Mouse (Mus musculus): ENCODE data around the gene Zdhhc8. TPM values are rescaled to one million over a fixed set of nuclear protein-coding genes. Genes with fewer than 3 reads are reported as not detected.

Gene Zdhhc8
- polyA plus RNA-seq, 1 experiment from 2014 or later, result 11.5 TPM

DNA sequence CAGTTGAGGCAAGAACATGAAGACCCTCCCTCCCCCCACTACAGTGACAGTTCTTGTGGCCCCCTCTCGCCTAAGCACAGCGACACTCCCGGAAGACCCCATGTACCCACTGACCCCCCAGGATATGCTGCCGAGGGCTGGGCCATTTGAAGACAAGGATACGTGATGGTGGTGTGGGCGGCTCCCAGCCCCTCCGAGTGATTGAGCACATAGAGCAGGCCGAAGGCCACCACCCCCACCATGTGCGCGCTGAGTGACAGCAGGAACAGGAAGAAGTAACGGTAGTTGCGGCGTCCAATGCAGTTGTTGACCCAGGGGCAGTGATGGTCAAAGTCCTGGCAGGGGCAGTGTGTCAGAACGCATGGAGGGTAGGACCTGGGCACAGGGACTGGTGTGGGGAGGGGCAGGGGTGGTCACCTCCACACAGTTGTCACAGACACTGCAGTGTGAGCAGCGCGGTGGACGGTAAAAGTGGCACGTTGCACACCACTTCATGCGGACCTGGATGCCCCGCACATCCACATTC, 7.0 kb downstream of the Zdhhc8 start:
- no peak for ATAC-seq
- 93% methylated on average over 20 of the region's 20 CpGs for WGBS
- H3K9me3 ChIP-seq, result no peaks in the 10 kb centered on the region

GRCm38 (mm10) chr16:18227187-18227586, 7.7 kb downstream of the Zdhhc8 start:
- WGBS, result 90% methylated on average over 13 of the region's 13 CpGs

More for the DNA sequence above, 7.0 kb downstream of the Zdhhc8 start:
- Histone ChIP-seq H3K36me3 (peaks cover 31% of the 10 kb centered on the region), H3K4me3 (replicated peaks) (no peak overlapping the region), H3K4me2 (replicated peaks) (no peak overlapping the region), H3K9ac (no peak overlapping the region), H3K4me1 (replicated peaks) (peaks cover 16% of the 10 kb centered on the region), H3K27ac (no peak overlapping the region), H3K27me3 (replicated peaks) (no peaks in the 10 kb centered on the region)

GRCm38 (mm10) chr16:18222188-18222587, 12.7 kb downstream of the Zdhhc8 start:
- ATAC-seq, result no peak
- WGBS, result 88% methylated on average over 11 of the region's 11 CpGs
- H3K9ac ChIP-seq, result no peak overlapping the region
- no peak overlapping the region for H3K27ac ChIP-seq
- H3K4me3 ChIP-seq (replicated peaks), result no peak overlapping the region
- H3K4me1 ChIP-seq (replicated peaks), result peaks cover 11% of the 10 kb centered on the region
- H3K4me2 ChIP-seq (replicated peaks), result no peak overlapping the region
- peaks cover 29% of the 10 kb centered on the region for H3K36me3 ChIP-seq
- H3K27me3 ChIP-seq (replicated peaks), result no peaks in the 10 kb centered on the region
- H3K9me3 ChIP-seq, result no peaks in the 10 kb centered on the region

More at GRCm38 (mm10) chr16:18227187-18227586, 7.7 kb downstream of the Zdhhc8 start:
- peaks cover 16% of the 10 kb centered on the region for H3K4me1 ChIP-seq (replicated peaks)
- H3K4me2 ChIP-seq (replicated peaks), result no peak overlapping the region
- H3K27me3 ChIP-seq (replicated peaks), result no peaks in the 10 kb centered on the region
- no peak overlapping the region for H3K9ac ChIP-seq
- H3K4me3 ChIP-seq (replicated peaks), result no peak overlapping the region
- H3K27ac ChIP-seq, result no peak overlapping the region
- H3K36me3 ChIP-seq, result peaks cover 34% of the 10 kb centered on the region
- no peaks in the 10 kb centered on the region for H3K9me3 ChIP-seq
- ATAC-seq, result no peak

GRCm38 (mm10) chr16:18221543-18221898, 13.4 kb downstream of the Zdhhc8 start:
- Histone ChIP-seq H3K27ac (no peak overlapping the region), H3K4me2 (replicated peaks) (no peak overlapping the region), H3K4me3 (replicated peaks) (no peak overlapping the region), H3K9me3 (no peaks in the 10 kb centered on the region), H3K4me1 (replicated peaks) (peaks cover 11% of the 10 kb centered on the region), H3K27me3 (replicated peaks) (no peaks in the 10 kb centered on the region), H3K36me3 (peaks cover 29% of the 10 kb centered on the region), H3K9ac (no peak overlapping the region)
- ATAC-seq, result no peak
- WGBS, result 73% methylated on average over 11 of the region's 11 CpGs

DNA sequence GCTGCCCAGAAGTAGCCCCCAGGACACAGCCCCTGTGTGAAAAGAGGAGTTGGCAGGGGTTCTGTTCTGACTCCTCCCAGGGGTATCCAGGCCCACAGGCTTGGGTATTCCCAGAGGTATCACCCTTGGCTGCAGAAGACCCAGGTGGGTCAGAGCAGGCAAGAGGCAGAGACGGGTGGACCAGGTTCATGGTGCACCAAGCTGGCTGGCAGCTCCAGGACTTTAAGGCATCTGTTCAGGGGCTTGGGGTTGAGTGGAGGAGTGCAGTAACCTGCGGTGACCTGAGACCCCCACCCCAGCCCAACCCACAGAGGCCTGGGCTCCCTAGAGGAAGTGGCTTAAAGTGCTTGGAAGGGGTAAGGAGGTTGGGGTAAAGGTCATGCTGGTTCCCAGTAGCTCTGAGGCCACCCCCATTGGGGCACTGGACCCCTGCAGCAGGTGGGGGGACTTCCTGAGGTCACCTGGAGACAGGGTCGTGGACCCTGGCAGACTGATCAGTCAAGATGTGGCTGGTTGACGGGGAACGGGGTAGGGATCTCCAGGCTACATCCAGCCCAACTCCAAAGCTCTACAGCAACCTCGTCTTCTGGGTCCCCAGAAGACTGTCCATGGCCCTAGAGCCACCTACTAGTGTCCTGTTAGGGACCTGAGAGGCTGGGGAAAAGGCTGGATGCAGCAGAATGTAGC, 13.9 kb downstream of the Zdhhc8 start:
- Histone ChIP-seq H3K27me3 (replicated peaks) (no peaks in the 10 kb centered on the region), H3K4me2 (replicated peaks) (no peak overlapping the region), H3K9me3 (no peaks in the 10 kb centered on the region), H3K36me3 (peaks cover 23% of the 10 kb centered on the region), H3K4me1 (replicated peaks) (peaks cover 11% of the 10 kb centered on the region), H3K27ac (no peak overlapping the region), H3K9ac (no peak overlapping the region), H3K4me3 (replicated peaks) (no peak overlapping the region)
- WGBS, result 86% methylated on average over 6 of the region's 6 CpGs
- no peak for ATAC-seq

- WGBS, result 38% methylated on average over 8 of the region's 8 CpGs
- Histone ChIP-seq H3K27me3 (replicated peaks) (no peaks in the 10 kb centered on the region), H3K4me3 (replicated peaks) (no peak overlapping the region), H3K9me3 (no peaks in the 10 kb centered on the region), H3K9ac (no peak overlapping the region), H3K27ac (peak overlapping the region; percentile 68; the same call in 1 of the 2 replicates), H3K36me3 (peaks cover 21% of the 10 kb centered on the region), H3K4me2 (replicated peaks) (no peak overlapping the region), H3K4me1 (replicated peaks) (peaks cover 11% of the 10 kb centered on the region)
- ATAC-seq, result peak; percentile 80
Observed at GRCm38 (mm10) chr16:18220001-18220400, 14.9 kb downstream of the Zdhhc8 start.

GRCm38 (mm10) chr16:18218580-18218996, 16.3 kb downstream of the Zdhhc8 start:
- H3K4me2 ChIP-seq (replicated peaks), result no peak overlapping the region
- H3K27me3 ChIP-seq (replicated peaks), result no peaks in the 10 kb centered on the region
- peaks cover 11% of the 10 kb centered on the region for H3K4me1 ChIP-seq (replicated peaks)
- H3K9ac ChIP-seq, result no peak overlapping the region
- no peak overlapping the region for H3K4me3 ChIP-seq (replicated peaks)
- ATAC-seq, result no peak
- no peak overlapping the region for H3K27ac ChIP-seq
- peaks cover 9% of the 10 kb centered on the region; the same call in 1 of the 2 replicates for H3K36me3 ChIP-seq
- WGBS, result 69% methylated on average over 9 of the region's 9 CpGs
- H3K9me3 ChIP-seq, result no peaks in the 10 kb centered on the region

DNA sequence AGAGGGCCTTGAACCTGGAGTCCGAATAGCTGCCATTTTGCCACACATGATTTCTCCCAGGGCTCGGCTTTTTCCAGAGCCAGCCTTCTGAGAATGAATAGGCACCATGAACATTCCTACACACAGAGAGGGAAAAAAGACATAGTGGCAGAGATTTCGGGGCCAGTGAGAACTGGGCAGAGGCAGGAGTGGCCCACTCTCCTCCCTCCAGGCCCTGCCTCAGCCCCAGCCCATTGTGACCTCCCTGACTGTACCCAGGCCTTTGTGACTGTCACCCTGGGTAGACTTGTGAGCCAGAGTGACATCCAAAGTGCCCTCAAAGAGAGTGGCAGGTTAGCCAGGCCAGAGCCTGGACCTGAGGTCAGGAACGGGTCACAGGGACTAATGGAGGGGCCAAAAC, 17.4 kb downstream of the Zdhhc8 start, which contains the start of gene Ccdc188:
Gene Ccdc188 (plus strand): TSS at position 301 of the 400 bp plus-strand sequence.
- 88% methylated on average over 4 of the region's 4 CpGs for whole genome bisulfite sequencing
- no peaks in the 10 kb centered on the region for H3K36me3 ChIP-seq
- H3K27me3 ChIP-seq (replicated peaks), result no peaks in the 10 kb centered on the region
- ATAC-seq, result no peak
- H3K9ac ChIP-seq, result no peak within 1 kb of the TSS
- no peak within 1 kb of the TSS for H3K27ac ChIP-seq
- no peak within 1 kb of the TSS for H3K4me2 ChIP-seq (replicated peaks)
- no peaks in the 10 kb centered on the region for H3K9me3 ChIP-seq
- peaks cover 11% of the 10 kb centered on the region for H3K4me1 ChIP-seq (replicated peaks)
- no peak within 1 kb of the TSS for H3K4me3 ChIP-seq (replicated peaks)

GRCm38 (mm10) chr16:18214858-18215257, 20.1 kb downstream of the Zdhhc8 start:
- no peaks in the 10 kb centered on the region for H3K36me3 ChIP-seq
- no peaks in the 10 kb centered on the region for H3K9me3 ChIP-seq
- no peak for ATAC-seq
- H3K4me3 ChIP-seq (replicated peaks), result no peak overlapping the region
- H3K27me3 ChIP-seq (replicated peaks), result no peaks in the 10 kb centered on the region
- H3K9ac ChIP-seq, result no peak overlapping the region
- H3K4me1 ChIP-seq (replicated peaks), result peaks cover 10% of the 10 kb centered on the region
- no peak overlapping the region for H3K4me2 ChIP-seq (replicated peaks)
- H3K27ac ChIP-seq, result no peak overlapping the region
- WGBS, result 83% methylated on average over 7 of the region's 7 CpGs

- H3K9me3 ChIP-seq, result no peaks in the 10 kb centered on the region
- H3K4me3 ChIP-seq (replicated peaks), result no peak overlapping the region
- no peaks in the 10 kb centered on the region for H3K36me3 ChIP-seq
- H3K9ac ChIP-seq, result no peak overlapping the region
- no peak for ATAC-seq
- no peak overlapping the region for H3K4me2 ChIP-seq (replicated peaks)
- no peak overlapping the region for H3K27ac ChIP-seq
- 47% methylated on average over 6 of the region's 6 CpGs for WGBS
- H3K4me1 ChIP-seq (replicated peaks), result peaks cover 6% of the 10 kb centered on the region; the same call in 1 of the 2 replicates
- no peaks in the 10 kb centered on the region for H3K27me3 ChIP-seq (replicated peaks)
Observed at GRCm38 (mm10) chr16:18213689-18214088, 21.2 kb downstream of the Zdhhc8 start.

GRCm38 (mm10) chr16:18211417-18212171, 23.3 kb downstream of the Zdhhc8 start:
- Histone ChIP-seq H3K27ac (no peak overlapping the region), H3K4me2 (replicated peaks) (no peak overlapping the region), H3K27me3 (replicated peaks) (no peaks in the 10 kb centered on the region), H3K4me1 (replicated peaks) (peaks cover 6% of the 10 kb centered on the region; the same call in 1 of the 2 replicates), H3K9ac (no peak overlapping the region), H3K4me3 (replicated peaks) (no peak overlapping the region), H3K36me3 (no peaks in the 10 kb centered on the region), H3K9me3 (no peaks in the 10 kb centered on the region)
- WGBS, result 38% methylated on average over 10 of the region's 10 CpGs
- ATAC-seq, result peak; percentile 63

DNA sequence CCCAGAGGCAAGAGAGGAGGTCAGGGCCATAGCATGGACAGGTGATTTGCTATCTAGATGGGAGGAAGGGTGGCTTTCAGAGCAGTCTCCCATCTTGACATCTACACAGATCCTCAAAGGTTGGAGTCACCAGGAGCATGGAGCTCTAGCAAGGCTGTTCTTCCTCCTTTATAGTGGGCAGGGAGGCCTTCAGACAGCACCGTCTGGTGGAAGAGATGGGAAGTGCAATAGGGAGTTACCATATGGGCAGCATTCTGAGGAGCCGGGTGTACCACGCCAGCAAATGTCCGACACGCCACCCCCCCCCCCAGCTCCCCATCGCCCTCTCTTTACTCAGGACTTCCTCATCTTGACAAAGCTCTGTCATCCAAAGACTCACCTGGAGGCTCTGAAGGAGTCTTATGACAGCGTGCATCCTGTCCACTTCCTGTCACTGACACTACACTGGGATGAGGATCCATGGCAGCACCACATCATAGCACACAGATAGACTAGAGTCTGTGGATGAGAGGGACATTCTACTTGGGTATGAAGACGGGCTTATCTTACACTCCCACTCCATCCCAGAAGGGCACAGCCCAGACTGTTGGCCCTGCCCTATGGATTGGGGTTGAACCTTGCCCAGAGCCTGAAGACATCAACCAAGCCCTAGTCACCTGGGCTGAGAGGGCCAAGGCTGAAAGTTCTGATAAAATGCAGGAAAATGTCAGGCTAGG, 24.1 kb downstream of the Zdhhc8 start:
- no peak overlapping the region for H3K27ac ChIP-seq
- peaks cover 6% of the 10 kb centered on the region; the same call in 1 of the 2 replicates for H3K4me1 ChIP-seq (replicated peaks)
- H3K27me3 ChIP-seq (replicated peaks), result no peaks in the 10 kb centered on the region
- no peak overlapping the region for H3K4me2 ChIP-seq (replicated peaks)
- peak; percentile 70 for ATAC-seq
- no peaks in the 10 kb centered on the region for H3K9me3 ChIP-seq
- no peaks in the 10 kb centered on the region for H3K36me3 ChIP-seq
- 19% methylated on average over 8 of the region's 8 CpGs for WGBS
- no peak overlapping the region for H3K9ac ChIP-seq
- H3K4me3 ChIP-seq (replicated peaks), result no peak overlapping the region
